In genomic region chr16:30145465-30146207, GRCm38 (mm10) we compare ENCODE assay signal across 8 mouse cellular contexts.
DNase-seq lines count a peak whose midpoint lies in the region; ATAC-seq and TF ChIP-seq lines count a peak whose summit lies in the region.

No protein-coding gene starts in this region.

- peaks cover 8% of the 10 kb centered on the region for H3K4me1 ChIP-seq in lung, embryonic 16.5 days (replicated peaks; ENCODE audit: control insufficient read depth, insufficient read depth, low read length)
- peaks cover 4% of the 10 kb centered on the region for H3K4me1 ChIP-seq in lung, adult 2 months (ENCODE audit: control insufficient read depth, insufficient read depth, low read length)
- peaks cover 10% of the 10 kb centered on the region for H3K4me1 ChIP-seq in heart, embryonic 16.5 days (ENCODE audit: control insufficient read depth, insufficient read depth, low read length)
- H3K4me1 ChIP-seq in limb, embryonic 12.5 days (replicated peaks): peaks cover 54% of the 10 kb centered on the region
- H3K4me1 ChIP-seq in stomach, postnatal 0 days (replicated peaks; ENCODE audit: control insufficient read depth, insufficient read depth): 0 out of 2 replicates have a peak, but pooled peaks cover 4% of the 10 kb centered on the region

- no peak for TF ChIP-seq POLR2A in lung, adult 2 months (IDR thresholded peaks at IDR 0.05; ENCODE audit: borderline replicate concordance, extremely low read depth, low read depth, low read length)

- peak overlapping the region; percentile 66 for H3K4me2 ChIP-seq in lung, embryonic 16.5 days (ENCODE audit: low read depth, low read length)
- H3K4me2 ChIP-seq in heart, embryonic 16.5 days (ENCODE audit: low read depth, low read length): peak overlapping the region; percentile 54
- H3K4me2 ChIP-seq in limb, embryonic 12.5 days: peak overlapping the region; percentile 53
- peak overlapping the region; percentile 41 for H3K4me2 ChIP-seq in stomach, postnatal 0 days (replicated peaks; ENCODE audit: low read depth)

- H3K36me3 ChIP-seq in lung, embryonic 16.5 days (ENCODE audit: control insufficient read depth, insufficient read depth, low read length): no peaks in the 10 kb centered on the region
- no peaks in the 10 kb centered on the region for H3K36me3 ChIP-seq in heart, embryonic 16.5 days (ENCODE audit: control insufficient read depth, insufficient read depth)
- no peaks in the 10 kb centered on the region for H3K36me3 ChIP-seq in limb, embryonic 12.5 days
- no peaks in the 10 kb centered on the region for H3K36me3 ChIP-seq in stomach, postnatal 0 days (ENCODE audit: control insufficient read depth, insufficient read depth, low read length)

- H3K4me3 ChIP-seq in lung, embryonic 16.5 days (ENCODE audit: low read length): peak overlapping the region; percentile 26
- H3K4me3 ChIP-seq in lung, adult 2 months (replicated peaks; ENCODE audit: extremely low read depth, low read depth, low read length): no peak overlapping the region
- H3K4me3 ChIP-seq in heart, embryonic 16.5 days (ENCODE audit: low read length): peak overlapping the region; percentile 11
- peak overlapping the region; percentile 17 for H3K4me3 ChIP-seq in limb, embryonic 12.5 days (replicated peaks)
- 0 out of 2 replicates have a peak overlapping the region, but pooled peaks have one; percentile 6 for H3K4me3 ChIP-seq in stomach, postnatal 0 days (ENCODE audit: low read depth, low read length)

- H3K27ac ChIP-seq in lung, embryonic 16.5 days (ENCODE audit: low read length): peak overlapping the region; percentile 58
- no peak overlapping the region for H3K27ac ChIP-seq in heart, embryonic 16.5 days (ENCODE audit: low read length)
- peak overlapping the region; percentile 62; the same call in 1 of the 2 replicates for H3K27ac ChIP-seq in limb, embryonic 12.5 days
- no peak overlapping the region for H3K27ac ChIP-seq in stomach, postnatal 0 days (replicated peaks)

- TF ChIP-seq CTCF in lung, adult 2 months (IDR thresholded peaks at IDR 0.05; ENCODE audit: insufficient read depth, low read length): no peak
- peak; percentile 4; the same call in 1 of the 2 replicates for TF ChIP-seq CTCF in stomach, postnatal 0 days (IDR thresholded peaks at IDR 0.05; ENCODE audit: low read depth)

- no peaks in the 10 kb centered on the region for H3K9me3 ChIP-seq in lung, embryonic 16.5 days (ENCODE audit: control insufficient read depth, low read length)
- peaks cover 5% of the 10 kb centered on the region; the same call in 1 of the 2 replicates for H3K9me3 ChIP-seq in heart, embryonic 16.5 days (replicated peaks; ENCODE audit: control insufficient read depth, low read length)
- no peaks in the 10 kb centered on the region for H3K9me3 ChIP-seq in limb, embryonic 12.5 days
- no peaks in the 10 kb centered on the region for H3K9me3 ChIP-seq in stomach, postnatal 0 days (ENCODE audit: control insufficient read depth, low read length)

- no peak for TF ChIP-seq EP300 in stomach, postnatal 0 days (optimal IDR thresholded peaks at IDR 0.05)

- no peak for DNase-seq in lung, adult 2 months
- peak; percentile 66 for DNase-seq in neural tube, embryonic 10.5 days (ENCODE audit: extremely low spot score, low spot score)
- DNase-seq in stomach, postnatal 0 days (ENCODE audit: low spot score): peak; percentile 54
- no peak for DNase-seq in cerebellum, adult 18-20 months

- H3K27me3 ChIP-seq in lung, embryonic 16.5 days (ENCODE audit: control insufficient read depth, insufficient read depth, low read depth, low read length): no peaks in the 10 kb centered on the region
- peaks cover 8% of the 10 kb centered on the region for H3K27me3 ChIP-seq in heart, embryonic 16.5 days (ENCODE audit: control insufficient read depth, insufficient read depth, low read length)
- peaks cover 17% of the 10 kb centered on the region; the same call in 1 of the 2 replicates for H3K27me3 ChIP-seq in limb, embryonic 12.5 days
- H3K27me3 ChIP-seq in stomach, postnatal 0 days (ENCODE audit: control insufficient read depth, insufficient read depth, low read length): no peaks in the 10 kb centered on the region

- H3K9ac ChIP-seq in lung, embryonic 16.5 days (ENCODE audit: low read length): peak overlapping the region; percentile 60
- no peak overlapping the region for H3K9ac ChIP-seq in heart, embryonic 16.5 days (ENCODE audit: low read length)
- H3K9ac ChIP-seq in limb, embryonic 12.5 days (replicated peaks): no peak overlapping the region; the same call in 1 of the 2 replicates
- peak overlapping the region; percentile 9; the same call in 1 of the 2 replicates for H3K9ac ChIP-seq in stomach, postnatal 0 days (ENCODE audit: low read length)

- WGBS in lung, embryonic 16.5 days: 20% methylated on average over 16 of the region's 16 CpGs
- WGBS in lung, adult 2 months: 49% methylated on average over 16 of the region's 16 CpGs
- WGBS in heart, embryonic 16.5 days: 22% methylated on average over 16 of the region's 16 CpGs
- WGBS in limb, embryonic 12.5 days: 10% methylated on average over 16 of the region's 16 CpGs
- 28% methylated on average over 16 of the region's 16 CpGs for WGBS in stomach, postnatal 0 days

- ATAC-seq in lung, embryonic 16.5 days (ENCODE audit: low read depth): peak; percentile 59
- 0 out of 2 replicates have a peak, but pooled peaks have one; percentile 46 for ATAC-seq in erythroid progenitor cell, adult 5-6 weeks (replicated peaks; ENCODE audit: low FRiP score, poor library complexity, severe bottlenecking)
- peak; percentile 63 for ATAC-seq in heart, embryonic 16.5 days (replicated peaks; ENCODE audit: extremely low read depth, insufficient read depth, low FRiP score)
- ATAC-seq in limb, embryonic 12.5 days (ENCODE audit: insufficient number of reproducible peaks, insufficient read depth, low FRiP score, low TSS enrichment, low read depth): peak; percentile 62
- ATAC-seq in stomach, postnatal 0 days (ENCODE audit: low FRiP score, low TSS enrichment): no peak

Comparison
In these comparisons a context has a peak if more than half of its experiments do, and no peak if none do; other contexts are left out.
1. H3K27ac ChIP-seq: peak in lung, embryonic 16.5 days (single experiment) and limb, embryonic 12.5 days (single experiment); none in heart, embryonic 16.5 days (single experiment) and stomach, postnatal 0 days (single experiment).
2. H3K9ac ChIP-seq: peak in lung, embryonic 16.5 days (single experiment) and stomach, postnatal 0 days (single experiment); none in heart, embryonic 16.5 days (single experiment) and limb, embryonic 12.5 days (single experiment).
3. DNase-seq: peak in neural tube, embryonic 10.5 days (single experiment) and stomach, postnatal 0 days (single experiment); none in lung, adult 2 months (single experiment) and cerebellum, adult 18-20 months (0 of 2).
4. Peak in every context shown above with its lines, with median percentiles within 50 percentile points of each other: H3K4me2 ChIP-seq.